Mouse (Mus musculus): ENCODE measurements around the gene Ifna2.

Gene Ifna2

DNA sequence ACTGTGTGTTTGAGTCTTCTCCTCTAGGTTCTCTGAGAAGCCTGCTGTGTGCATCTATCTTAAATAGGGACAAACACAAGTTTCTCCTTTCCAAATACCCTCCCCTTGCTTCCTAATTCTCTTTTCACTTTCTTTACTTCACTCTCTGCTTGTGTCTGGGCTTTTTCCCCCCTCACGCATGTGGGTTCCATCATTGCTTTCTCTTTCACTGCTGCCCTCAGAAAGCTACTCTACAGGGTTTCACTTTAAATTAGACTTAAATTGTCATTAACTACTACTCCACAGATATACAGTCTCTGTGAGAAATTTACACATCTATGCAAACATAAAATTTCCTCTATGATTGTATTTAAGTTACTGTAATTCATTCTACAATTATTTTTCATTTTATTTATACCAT is at the start of gene Ifna2:
Gene Ifna2 (minus strand): TSS at position 101 of the 400 bp plus-strand sequence.
- no peak for DNase-seq (ENCODE audit: low spot score)

GRCm38 (mm10) chr4:88727324-88727723 is 43.6 kb upstream of the Ifna2 start:
- DNase-seq (ENCODE audit: low spot score): no peak

DNA sequence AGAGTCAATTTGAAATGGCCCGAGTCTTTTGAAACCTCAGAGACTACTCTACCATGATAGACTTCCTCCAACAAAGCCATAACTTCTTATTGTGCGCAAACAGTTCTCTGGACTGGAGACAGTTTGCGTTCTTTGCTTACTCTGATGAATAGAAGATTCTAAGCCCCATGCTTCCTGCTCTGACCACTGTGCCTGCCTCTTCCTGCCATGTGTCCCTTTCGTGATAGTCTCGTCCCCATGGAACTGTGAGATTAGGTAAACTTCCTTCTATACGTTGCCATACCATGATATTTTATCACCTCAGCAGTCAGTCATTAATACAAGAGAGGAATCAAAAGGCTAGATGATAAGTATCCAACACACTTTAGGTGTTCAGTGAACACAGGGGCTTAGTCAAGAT is 43.0 kb upstream of the Ifna2 start:
- no peak for DNase-seq (ENCODE audit: low spot score)

GRCm38 (mm10) chr4:88723497-88724090 is 39.9 kb upstream of the Ifna2 start:
- no peak for DNase-seq (ENCODE audit: low spot score)

DNA sequence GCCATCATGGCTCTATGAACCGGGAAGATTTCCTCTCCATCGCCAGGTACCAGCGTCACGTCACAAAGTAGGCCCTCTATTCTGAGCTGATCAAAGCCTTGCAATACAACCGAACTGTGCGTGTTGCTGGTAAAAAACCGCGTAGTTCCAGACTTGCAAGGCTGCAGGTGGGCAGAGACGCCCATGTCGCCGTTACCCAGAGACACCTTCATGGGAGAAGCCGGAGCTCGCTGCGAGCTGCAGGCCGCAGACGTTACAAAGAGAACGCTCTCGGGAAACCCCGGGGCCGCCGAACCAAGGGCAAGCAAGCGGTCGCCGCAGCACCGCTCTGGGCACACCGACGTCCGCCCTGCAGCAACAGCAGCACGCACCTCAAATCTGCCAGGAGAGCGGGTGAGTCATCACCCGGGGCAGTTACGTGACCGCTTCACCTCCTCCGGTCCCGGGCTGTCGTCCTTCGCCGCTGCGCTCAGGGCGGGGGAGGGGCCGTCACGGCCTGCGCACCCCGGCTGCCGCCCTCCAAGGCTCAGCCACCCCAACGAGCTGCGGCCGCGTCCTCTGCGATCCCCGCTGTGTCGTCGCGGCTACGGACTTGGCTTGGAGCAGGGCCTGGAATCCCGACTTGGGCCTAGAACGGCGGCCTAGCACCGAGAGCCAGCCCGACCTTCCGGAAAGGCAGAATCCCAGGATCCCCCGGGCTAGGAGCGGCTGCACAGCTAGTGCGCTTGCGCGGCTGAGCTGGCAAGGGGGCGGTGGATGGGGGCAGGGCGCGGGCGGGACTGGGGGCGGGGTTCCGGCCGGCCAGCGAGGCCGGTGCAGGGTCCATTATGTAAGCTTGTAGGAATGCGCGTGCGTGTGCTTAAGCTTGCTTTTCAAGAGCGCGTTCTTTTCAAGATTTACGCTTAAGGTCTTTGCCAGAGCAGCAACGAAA is 38.3 kb upstream of the Ifna2 start, which contains the start of the genes Gm26566 and Klhl9:
Gene Gm26566 (plus strand): TSS at position 15 of the 931 bp plus-strand sequence.
Gene Klhl9 (minus strand): TSS at position 675 of the 931 bp plus-strand sequence.
- peak; percentile 76 for DNase-seq (ENCODE audit: low spot score)

- no peak for DNase-seq (ENCODE audit: low spot score)
These were observed 35.0 kb upstream of the Ifna2 start for GRCm38 (mm10) chr4:88718715-88719114.

DNA sequence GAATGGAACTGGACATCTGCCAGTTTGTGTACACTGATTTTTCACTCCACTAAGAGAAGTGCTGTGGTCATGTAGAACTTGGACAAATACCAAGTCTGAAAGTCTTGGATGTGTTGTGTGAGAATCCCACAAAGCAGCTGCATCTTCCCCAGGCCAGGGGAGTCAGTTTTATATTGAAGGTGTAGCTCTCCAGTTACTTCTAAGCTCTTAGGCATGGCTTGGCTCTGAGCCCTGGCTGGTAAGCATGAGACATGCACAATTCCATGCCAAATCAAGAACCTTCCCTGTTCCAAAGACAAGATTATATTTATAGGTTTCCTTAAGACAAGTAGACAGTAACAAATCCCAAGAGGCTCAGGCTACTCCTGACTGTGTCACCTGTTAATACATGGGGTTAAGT is 31.3 kb upstream of the Ifna2 start:
- DNase-seq (ENCODE audit: low spot score): no peak

- no peak for DNase-seq (ENCODE audit: low spot score)
These were observed 30.6 kb upstream of the Ifna2 start for GRCm38 (mm10) chr4:88714281-88714680.

- no peak for DNase-seq (ENCODE audit: low spot score)
These were observed 23.6 kb upstream of the Ifna2 start for GRCm38 (mm10) chr4:88707128-88707826.

- no peak for DNase-seq (ENCODE audit: low spot score)
These were observed 22.2 kb upstream of the Ifna2 start for GRCm38 (mm10) chr4:88705924-88706323.

DNA sequence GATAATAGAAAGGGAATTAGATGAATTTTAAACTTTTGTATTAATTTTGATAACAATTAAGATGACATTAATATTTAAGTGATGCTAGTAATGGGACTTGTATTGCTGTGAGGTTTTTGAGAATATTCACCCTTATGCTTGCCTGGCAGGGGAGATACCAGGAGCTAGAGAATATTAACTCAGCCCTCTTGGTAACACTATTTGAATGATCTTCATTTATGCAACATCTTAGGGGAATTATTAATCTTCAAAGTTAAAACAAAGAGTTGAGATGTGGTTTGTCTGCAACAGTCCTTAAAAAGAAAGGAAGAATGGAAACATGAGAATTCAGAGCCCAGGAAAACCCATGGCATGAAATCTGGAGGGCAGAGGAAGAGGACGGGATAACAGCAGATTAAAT is 15.6 kb upstream of the Ifna2 start:
- DNase-seq (ENCODE audit: low spot score): no peak

DNA sequence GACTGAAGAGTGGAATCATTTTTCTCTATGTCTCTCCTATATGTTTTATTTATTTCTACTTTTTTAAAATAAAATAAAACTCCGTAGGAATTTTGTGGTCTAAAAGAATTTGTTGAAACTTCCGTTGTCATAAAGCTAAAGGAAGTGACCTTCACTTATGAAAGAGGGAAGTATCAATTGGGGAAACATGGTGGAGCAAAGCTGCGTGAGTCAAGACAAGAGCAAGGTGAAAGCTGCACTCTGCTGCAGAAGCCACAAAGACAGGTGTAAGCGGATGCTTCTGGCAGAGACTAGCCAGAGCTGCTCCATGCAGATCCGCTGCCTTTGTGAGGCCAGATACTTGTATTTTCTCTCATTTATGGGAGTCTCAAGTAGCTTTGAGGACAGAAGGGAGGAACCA is 15.1 kb upstream of the Ifna2 start:
- DNase-seq (ENCODE audit: low spot score): no peak

DNA sequence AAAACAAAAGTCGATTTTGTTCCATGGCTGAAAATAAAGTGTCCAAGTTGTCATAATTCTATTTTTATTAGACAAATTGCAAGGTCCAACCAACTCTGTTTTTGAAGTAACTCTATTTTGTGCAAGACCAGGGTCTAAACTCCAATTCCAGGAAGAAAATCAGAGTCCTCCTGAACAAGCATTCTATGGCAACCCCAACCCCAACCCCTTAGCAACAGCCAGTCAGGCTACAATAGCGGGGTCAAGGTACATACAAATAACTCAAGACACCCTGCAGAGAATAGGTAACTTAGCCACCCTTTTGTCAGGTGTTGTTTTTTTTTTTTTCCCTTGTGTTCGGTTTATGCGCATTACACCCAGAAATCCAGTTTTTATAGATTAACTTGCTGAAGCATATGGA is 14.0 kb upstream of the Ifna2 start:
- no peak for DNase-seq (ENCODE audit: low spot score)

GRCm38 (mm10) chr4:88697108-88697507 is 13.4 kb upstream of the Ifna2 start:
- DNase-seq (ENCODE audit: low spot score): no peak

DNA sequence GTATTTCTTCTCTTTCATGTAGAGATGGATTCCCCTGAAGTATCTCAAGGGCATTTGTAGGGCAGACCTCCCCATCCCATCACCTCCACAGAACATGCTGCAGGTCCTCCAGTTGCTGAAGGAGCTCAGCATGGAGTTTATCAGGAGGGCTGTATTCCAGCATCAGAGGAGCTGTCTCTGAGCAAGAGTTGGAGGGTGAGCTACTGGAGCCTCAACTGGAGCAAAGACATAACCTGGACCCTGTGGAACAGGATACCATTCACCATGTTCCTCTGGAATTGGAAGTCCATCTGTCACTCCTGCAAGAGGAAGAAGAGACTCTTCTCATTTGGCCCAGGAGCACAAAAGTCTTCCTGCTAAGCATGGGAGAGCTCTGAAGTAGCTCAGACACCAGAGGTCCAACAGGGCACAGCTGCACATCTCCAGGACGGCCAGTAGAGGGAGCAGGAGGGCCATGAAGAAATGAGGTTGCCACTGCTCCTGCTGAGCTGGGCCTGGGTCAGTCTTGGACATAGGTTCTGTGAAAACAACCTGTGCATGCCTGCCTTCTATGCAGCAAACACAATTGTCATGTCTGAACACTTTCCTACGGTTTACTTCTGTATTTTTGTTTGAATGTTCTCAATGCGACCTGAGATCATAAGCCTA is 12.6 kb upstream of the Ifna2 start:
- peak; percentile 57 for DNase-seq (ENCODE audit: low spot score)

DNA sequence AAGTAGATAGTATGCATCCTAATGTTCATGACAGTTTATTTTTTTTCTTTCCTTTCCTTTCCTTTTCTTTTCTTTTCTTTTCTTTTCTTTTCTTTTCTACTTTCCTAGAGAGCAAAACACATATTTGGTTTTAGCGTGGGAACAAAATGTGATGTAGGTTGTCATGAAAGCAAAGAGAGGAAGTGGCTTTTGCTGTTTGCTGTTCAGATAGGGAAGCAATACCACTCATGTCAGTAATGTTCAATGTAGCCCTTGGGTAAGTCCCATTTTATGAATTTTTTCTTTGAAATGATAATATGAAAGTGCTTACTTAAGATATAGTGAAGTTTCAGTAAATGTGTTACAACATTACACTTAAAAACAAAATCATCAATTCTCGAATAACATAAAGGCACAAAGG is 9.7 kb upstream of the Ifna2 start:
- DNase-seq (ENCODE audit: low spot score): no peak

DNA sequence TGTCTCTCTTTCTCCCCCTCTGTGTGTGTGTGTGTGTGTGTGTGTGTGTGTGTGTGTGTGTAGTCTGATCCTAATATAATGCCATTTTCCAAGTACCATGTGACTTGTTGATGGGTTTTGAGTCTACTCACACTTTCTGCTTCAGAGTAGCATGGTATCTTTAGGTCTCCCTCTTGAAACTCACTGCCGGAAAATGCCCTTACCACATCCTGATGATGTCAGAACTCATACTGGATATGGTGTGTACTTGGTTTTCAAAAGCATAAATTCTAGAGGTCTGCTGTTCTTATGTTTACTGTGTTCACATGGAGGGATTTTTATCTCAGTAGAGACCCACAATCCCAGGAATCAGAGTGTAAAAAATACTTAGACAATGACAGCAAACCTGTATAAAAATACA is 8.8 kb upstream of the Ifna2 start:
- DNase-seq (ENCODE audit: low spot score): no peak

- no peak for DNase-seq (ENCODE audit: low spot score)
These were observed 7.5 kb upstream of the Ifna2 start, which contains the start of gene Ifnab for GRCm38 (mm10) chr4:88691259-88691658. Ifnab (minus strand) TSS chr4:88691359.

- DNase-seq (ENCODE audit: low spot score): no peak
These were observed 2.4 kb downstream of the Ifna2 start for GRCm38 (mm10) chr4:88681353-88681752.

DNA sequence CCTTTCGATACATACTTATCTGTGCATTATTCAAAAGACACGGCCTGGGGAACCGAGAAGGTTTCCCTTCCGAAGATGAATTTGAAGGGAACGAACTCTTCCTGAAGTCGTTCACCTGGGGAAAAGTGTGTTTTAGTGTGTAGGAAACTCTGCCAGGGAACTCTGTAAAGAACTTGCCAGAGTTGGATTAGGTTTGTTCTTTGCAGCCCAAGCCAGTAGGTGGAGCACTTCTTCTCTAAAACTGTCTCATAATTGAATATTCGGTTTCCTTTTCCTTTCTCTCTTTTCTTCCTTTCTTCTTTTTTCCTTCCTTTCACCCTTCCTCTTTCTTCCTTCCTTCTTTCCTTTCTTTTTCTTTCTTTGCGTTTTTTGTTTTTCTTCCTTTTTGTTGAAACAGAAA is 3.4 kb downstream of the Ifna2 start:
- DNase-seq (ENCODE audit: low spot score): no peak

DNA sequence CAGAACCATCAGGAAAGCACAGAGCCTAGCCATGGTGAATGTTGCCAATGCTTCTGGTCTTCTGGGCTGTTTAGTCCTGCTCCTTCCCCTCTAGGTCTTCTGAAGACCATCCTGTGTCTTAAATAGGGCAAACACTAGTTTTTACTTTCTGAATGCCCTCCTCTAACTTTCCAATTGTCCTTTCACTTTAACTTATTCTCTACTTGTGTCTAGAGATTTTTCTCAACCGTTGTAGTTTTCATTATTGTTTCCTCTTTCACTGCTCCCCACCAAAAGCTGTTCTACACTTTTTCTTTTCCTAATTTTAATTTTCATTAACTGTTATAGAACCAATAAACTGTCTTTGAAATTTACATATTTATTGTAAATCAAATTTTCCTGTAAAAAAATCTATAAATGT is 6.9 kb downstream of the Ifna2 start, which contains the start of gene Ifna16:
Gene Ifna16 (minus strand): TSS at position 101 of the 400 bp plus-strand sequence.
- DNase-seq (ENCODE audit: low spot score): no peak

DNA sequence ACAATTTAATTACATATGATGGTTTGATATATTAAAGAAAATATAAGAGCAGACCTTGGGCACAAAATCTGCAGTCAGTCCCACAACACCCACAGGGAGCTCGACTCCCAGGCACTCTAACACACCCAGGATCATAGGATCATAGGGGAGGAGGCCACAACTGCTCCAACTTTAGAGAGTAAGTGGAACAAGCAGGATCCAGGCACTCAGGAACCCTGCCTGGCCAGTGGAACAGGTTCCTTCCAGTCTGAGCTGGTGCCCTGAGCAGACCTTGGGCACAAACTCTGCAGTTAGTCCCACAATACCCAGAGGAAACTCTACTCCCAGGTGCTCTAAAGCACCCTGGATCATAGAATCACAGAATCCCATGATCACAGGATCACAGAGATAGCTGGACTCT is 28.3 kb downstream of the Ifna2 start:
- no peak for DNase-seq (ENCODE audit: low spot score)

Data from left cerebral cortex, adult 11 months (tissue).